Mouse (Mus musculus): Measurements from ENCODE around the gene Tcf20. TPM values are rescaled to one million over a fixed set of nuclear protein-coding genes. Genes with fewer than 3 reads are reported as not detected.
A peak's percentile ranks its signal among the peaks of the same experiment; 100 is the strongest.

The Tcf20 gene
- polyA plus RNA-seq, 1 experiment = 38.4 TPM

GRCm38 (mm10) chr15:82923531-82923930 is 64.1 kb downstream of the Tcf20 start:
- H3K4me3 ChIP-seq (ENCODE audit: insufficient read depth, low read length) = no peak overlapping the region
- H3K27ac ChIP-seq (ENCODE audit: insufficient read depth, low read length) = no peak overlapping the region
- TF ChIP-seq CTCF (IDR thresholded peaks at IDR 0.05; ENCODE audit: extremely low read depth, insufficient read depth, low read length) = no peak
- TF ChIP-seq POLR2A (IDR thresholded peaks at IDR 0.05; ENCODE audit: extremely low read depth, insufficient read depth, low read length) = no peak

DNA sequence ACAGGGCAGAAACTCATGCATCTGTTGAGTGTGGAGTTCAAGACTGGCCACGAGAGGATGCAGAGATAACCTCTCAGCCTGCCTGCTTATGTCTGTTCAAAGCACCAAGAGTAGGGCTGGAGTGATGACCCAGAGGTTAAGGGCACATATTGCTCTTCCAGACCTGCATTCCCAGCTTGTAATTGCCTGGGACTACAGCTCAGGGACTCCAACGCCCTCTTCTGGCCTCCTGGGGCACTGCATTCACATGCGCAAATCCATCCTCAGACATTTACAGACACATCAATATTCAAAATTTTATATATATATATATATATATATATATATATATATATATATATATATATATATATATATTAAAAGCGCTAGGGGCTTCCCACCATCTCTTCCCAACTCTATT is 64.9 kb downstream of the Tcf20 start:
- H3K4me1 ChIP-seq (ENCODE audit: control insufficient read depth, insufficient read depth, low read length) = peaks cover 15% of the 10 kb centered on the region
- TF ChIP-seq POLR2A (IDR thresholded peaks at IDR 0.05; ENCODE audit: extremely low read depth, insufficient read depth, low read length) = no peak
- TF ChIP-seq CTCF (IDR thresholded peaks at IDR 0.05; ENCODE audit: extremely low read depth, insufficient read depth, low read length) = peak; percentile 31
- no peak overlapping the region for H3K27ac ChIP-seq (ENCODE audit: insufficient read depth, low read length)
- H3K4me3 ChIP-seq (ENCODE audit: insufficient read depth, low read length) = no peak overlapping the region

More at GRCm38 (mm10) chr15:82923531-82923930, 64.1 kb downstream of the Tcf20 start:
- H3K4me1 ChIP-seq (ENCODE audit: control insufficient read depth, insufficient read depth, low read length) = peaks cover 14% of the 10 kb centered on the region

DNA sequence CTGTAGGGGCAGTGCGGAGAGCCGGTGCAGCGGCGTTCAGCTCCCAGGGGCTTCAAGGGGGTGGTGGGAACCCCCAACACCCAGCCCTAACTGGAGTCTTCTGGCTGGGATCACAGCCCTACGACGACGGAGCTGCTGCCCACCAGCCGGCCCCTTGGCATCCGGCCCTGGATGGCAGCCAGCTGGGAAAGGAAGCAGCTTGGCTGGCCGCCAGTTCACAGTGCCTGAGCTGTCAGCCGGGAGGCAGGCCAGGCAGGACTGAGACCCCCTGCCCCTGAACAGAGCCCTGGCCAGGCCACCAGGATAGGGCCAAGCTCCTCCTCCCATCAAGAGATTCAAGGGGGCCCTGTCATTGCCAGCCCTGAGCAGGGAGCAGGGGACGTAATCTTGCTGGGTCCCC is 65.6 kb downstream of the Tcf20 start:
- no peak overlapping the region for H3K27ac ChIP-seq (ENCODE audit: insufficient read depth, low read length)
- TF ChIP-seq CTCF (IDR thresholded peaks at IDR 0.05; ENCODE audit: extremely low read depth, insufficient read depth, low read length) (no peak), POLR2A (IDR thresholded peaks at IDR 0.05; ENCODE audit: extremely low read depth, insufficient read depth, low read length) (no peak)
- H3K4me3 ChIP-seq (ENCODE audit: insufficient read depth, low read length) = no peak overlapping the region
- peaks cover 12% of the 10 kb centered on the region for H3K4me1 ChIP-seq (ENCODE audit: control insufficient read depth, insufficient read depth, low read length)

DNA sequence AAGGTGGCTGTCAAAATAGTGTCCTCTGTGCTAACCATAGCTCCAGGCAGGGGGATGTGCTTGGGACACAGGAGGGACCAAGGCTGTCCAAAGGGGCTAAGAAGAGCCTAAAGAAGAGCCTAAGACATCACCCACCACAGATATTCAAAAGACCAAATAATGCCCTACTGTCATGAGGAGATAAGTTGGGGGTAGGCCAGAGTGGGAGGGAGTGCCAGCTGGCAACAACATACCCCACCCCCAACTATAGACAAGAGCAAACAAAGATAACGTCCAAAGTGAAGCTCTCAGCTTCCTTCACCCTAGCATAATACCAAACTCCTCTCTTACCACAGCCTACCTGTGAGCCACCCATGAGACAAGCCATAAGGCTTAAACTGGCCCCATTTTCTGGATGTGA is 66.1 kb downstream of the Tcf20 start:
- H3K4me3 ChIP-seq (ENCODE audit: insufficient read depth, low read length) = no peak overlapping the region
- H3K4me1 ChIP-seq (ENCODE audit: control insufficient read depth, insufficient read depth, low read length) = peaks cover 12% of the 10 kb centered on the region
- TF ChIP-seq CTCF (IDR thresholded peaks at IDR 0.05; ENCODE audit: extremely low read depth, insufficient read depth, low read length) (no peak), POLR2A (IDR thresholded peaks at IDR 0.05; ENCODE audit: extremely low read depth, insufficient read depth, low read length) (no peak)
- no peak overlapping the region for H3K27ac ChIP-seq (ENCODE audit: insufficient read depth, low read length)

- H3K27ac ChIP-seq (ENCODE audit: insufficient read depth, low read length) = no peak overlapping the region
- no peak for TF ChIP-seq CTCF (IDR thresholded peaks at IDR 0.05; ENCODE audit: extremely low read depth, insufficient read depth, low read length)
- TF ChIP-seq POLR2A (IDR thresholded peaks at IDR 0.05; ENCODE audit: extremely low read depth, insufficient read depth, low read length) = no peak
- peaks cover 12% of the 10 kb centered on the region for H3K4me1 ChIP-seq (ENCODE audit: control insufficient read depth, insufficient read depth, low read length)
- H3K4me3 ChIP-seq (ENCODE audit: insufficient read depth, low read length) = no peak overlapping the region
These were observed 66.7 kb downstream of the Tcf20 start for GRCm38 (mm10) chr15:82920895-82921515.

DNA sequence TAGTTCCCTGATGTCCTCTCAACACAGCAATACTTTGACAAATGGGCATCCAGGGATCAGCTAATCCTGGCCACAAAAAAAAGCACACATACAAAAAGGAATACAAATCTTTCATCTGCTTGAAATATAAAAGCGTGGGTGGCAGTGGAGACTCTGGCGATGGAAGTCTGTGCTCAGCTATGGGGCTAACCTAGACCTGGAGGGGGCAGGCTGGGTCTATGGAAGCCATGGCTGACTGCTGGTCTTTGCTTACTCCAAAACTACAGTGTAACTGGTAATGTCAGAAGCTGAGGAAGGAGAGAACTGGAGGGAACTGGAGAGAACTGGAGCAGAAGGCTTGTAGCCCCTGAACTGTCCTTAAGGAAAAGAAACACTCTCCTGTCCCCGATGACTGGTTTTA is 69.7 kb downstream of the Tcf20 start:
- H3K4me1 ChIP-seq (ENCODE audit: control insufficient read depth, insufficient read depth, low read length) = peaks cover 14% of the 10 kb centered on the region
- H3K27ac ChIP-seq (ENCODE audit: insufficient read depth, low read length) = no peak overlapping the region
- no peak overlapping the region for H3K4me3 ChIP-seq (ENCODE audit: insufficient read depth, low read length)
- no peak for TF ChIP-seq POLR2A (IDR thresholded peaks at IDR 0.05; ENCODE audit: extremely low read depth, insufficient read depth, low read length)
- peak; percentile 11; the same call in 1 of the 2 replicates for TF ChIP-seq CTCF (IDR thresholded peaks at IDR 0.05; ENCODE audit: extremely low read depth, insufficient read depth, low read length)

DNA sequence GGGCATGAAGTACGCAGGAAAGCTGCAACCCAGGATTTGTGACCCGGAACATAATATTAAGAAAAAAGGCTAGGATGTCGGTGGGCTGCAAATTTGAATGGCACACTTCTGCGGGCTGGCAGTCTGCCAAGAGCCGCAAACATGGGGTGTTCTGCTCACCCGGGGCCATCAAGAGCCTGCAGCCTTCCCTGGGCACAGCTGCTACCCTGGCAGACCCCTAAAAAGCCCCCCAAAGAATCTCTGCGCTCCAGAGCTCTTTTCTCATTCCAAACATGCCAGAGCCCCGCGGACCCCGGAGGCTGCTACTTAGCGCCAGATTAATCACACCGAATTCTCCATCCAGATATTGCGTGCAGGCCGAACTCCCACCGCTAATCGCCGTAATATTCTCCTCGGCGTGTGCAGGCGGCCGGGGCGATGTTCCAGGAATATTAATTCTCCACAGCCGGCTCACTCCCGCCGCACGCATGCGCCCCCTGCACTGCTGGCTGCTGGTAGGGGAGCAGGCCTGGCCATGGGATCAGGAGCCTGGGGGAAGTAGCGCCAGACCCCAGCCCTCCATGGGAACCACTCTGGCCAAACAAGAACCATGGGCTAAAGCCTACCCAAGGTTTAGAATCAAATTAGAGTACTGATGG is 70.3 kb downstream of the Tcf20 start:
- Histone ChIP-seq H3K27ac (ENCODE audit: insufficient read depth, low read length) (no peak overlapping the region), H3K4me3 (ENCODE audit: insufficient read depth, low read length) (no peak overlapping the region), H3K4me1 (ENCODE audit: control insufficient read depth, insufficient read depth, low read length) (peaks cover 15% of the 10 kb centered on the region)
- TF ChIP-seq CTCF (IDR thresholded peaks at IDR 0.05; ENCODE audit: extremely low read depth, insufficient read depth, low read length) (no peak), POLR2A (IDR thresholded peaks at IDR 0.05; ENCODE audit: extremely low read depth, insufficient read depth, low read length) (no peak)

DNA sequence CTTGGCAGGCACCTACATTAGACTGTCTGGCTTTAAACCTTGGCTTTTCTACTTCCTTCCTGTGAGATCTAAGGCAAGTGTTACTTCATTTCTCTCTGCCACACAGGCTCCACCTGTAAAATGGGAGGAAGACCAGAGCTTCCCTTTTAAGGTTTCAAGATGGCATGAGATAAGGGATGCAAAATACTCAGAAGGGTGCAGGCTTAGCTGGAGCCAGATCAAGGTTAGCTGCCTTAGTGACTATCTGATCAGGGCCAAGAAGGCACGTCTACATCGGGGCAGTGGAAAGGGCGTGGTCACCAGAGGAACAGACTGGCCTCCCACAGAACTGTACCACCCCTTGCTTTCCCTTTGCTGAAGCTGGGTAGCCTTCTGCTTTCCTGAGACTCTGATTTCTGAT is 73.2 kb downstream of the Tcf20 start:
- TF ChIP-seq POLR2A (IDR thresholded peaks at IDR 0.05; ENCODE audit: extremely low read depth, insufficient read depth, low read length) (no peak), CTCF (IDR thresholded peaks at IDR 0.05; ENCODE audit: extremely low read depth, insufficient read depth, low read length) (no peak)
- no peak overlapping the region for H3K27ac ChIP-seq (ENCODE audit: insufficient read depth, low read length)
- H3K4me1 ChIP-seq (ENCODE audit: control insufficient read depth, insufficient read depth, low read length) = peaks cover 11% of the 10 kb centered on the region

DNA sequence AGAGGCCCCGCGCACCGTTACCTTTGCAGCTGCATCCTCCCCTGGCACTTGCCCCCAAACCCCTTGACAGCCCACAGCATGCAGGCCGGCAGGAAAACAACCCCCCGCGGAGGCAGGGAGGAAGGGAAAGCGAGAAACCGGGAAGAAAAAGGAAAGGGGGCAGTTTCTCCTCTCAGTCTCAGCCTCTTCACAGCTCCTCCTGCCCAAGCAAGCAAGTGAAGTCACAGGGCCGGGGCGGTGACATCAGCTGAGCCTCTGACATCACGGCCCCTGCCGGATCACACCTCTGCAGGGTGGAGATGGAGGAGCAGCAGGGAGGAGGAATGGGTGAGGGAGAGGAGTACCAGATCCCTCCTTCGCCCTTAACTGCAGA is 75.7 kb downstream of the Tcf20 start:
- Histone ChIP-seq H3K27ac (ENCODE audit: insufficient read depth, low read length) (peak overlapping the region; percentile 46; the same call in 1 of the 2 replicates), H3K4me3 (ENCODE audit: insufficient read depth, low read length) (peak overlapping the region; percentile 48), H3K4me1 (ENCODE audit: control insufficient read depth, insufficient read depth, low read length) (peaks cover 10% of the 10 kb centered on the region)
- TF ChIP-seq POLR2A (IDR thresholded peaks at IDR 0.05; ENCODE audit: extremely low read depth, insufficient read depth, low read length) (no peak), CTCF (IDR thresholded peaks at IDR 0.05; ENCODE audit: extremely low read depth, insufficient read depth, low read length) (no peak)

More for the DNA sequence above, 73.2 kb downstream of the Tcf20 start:
- H3K4me3 ChIP-seq (ENCODE audit: insufficient read depth, low read length) = no peak overlapping the region
